Mouse (Mus musculus): Measurements from ENCODE around the gene Polr2a.

The Polr2a gene

GRCm38 (mm10) chr11:69758478-69758970 is at the start of gene Polr2a:
Polr2a (minus strand) TSS chr11:69758637.
- DNase-seq (ENCODE audit: low spot score), result peak; percentile 95

GRCm38 (mm10) chr11:69807641-69808040 is 49.2 kb upstream of the Polr2a start:
- DNase-seq (ENCODE audit: low spot score), result no peak

DNA sequence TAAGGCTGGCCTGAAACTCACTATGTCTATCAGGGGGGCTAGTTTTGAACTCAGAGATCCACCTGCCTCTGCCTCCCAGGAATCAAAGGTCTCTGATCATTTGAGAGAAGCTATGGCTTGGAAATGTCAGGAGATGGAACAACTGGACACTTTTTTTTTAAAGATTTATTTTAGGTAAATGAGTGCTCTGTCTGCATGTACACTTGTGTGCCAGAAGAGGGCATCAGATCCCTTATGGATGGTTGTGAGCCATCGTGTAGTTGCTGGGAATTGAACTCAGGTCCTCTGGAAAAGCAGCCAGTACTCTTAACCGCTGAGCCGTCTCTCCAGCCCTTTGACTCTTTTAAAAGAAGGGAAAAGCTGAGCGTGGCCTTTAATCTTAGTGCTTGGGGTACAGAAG is 47.9 kb upstream of the Polr2a start:
- no peak for DNase-seq (ENCODE audit: low spot score)

GRCm38 (mm10) chr11:69804972-69805909 is 46.8 kb upstream of the Polr2a start, which contains the start of gene Tmem102:
Tmem102 (minus strand) TSS chr11:69805624.
- DNase-seq (ENCODE audit: low spot score), result no peak

DNA sequence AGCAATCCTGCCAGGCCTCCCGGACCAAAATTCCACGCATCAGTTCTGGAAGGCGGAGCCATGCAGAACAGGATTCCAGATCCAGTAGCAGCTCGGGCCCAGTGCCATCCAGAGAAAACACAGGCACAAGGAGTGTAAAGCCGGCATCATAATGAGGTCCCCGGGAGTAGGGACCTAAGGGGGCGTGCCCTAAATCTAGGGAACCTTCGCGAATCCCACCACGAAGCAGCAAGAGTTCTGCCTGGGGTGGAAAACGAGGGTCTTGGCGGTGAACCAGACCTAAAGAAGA is 46.2 kb upstream of the Polr2a start:
- no peak for DNase-seq (ENCODE audit: low spot score)

DNA sequence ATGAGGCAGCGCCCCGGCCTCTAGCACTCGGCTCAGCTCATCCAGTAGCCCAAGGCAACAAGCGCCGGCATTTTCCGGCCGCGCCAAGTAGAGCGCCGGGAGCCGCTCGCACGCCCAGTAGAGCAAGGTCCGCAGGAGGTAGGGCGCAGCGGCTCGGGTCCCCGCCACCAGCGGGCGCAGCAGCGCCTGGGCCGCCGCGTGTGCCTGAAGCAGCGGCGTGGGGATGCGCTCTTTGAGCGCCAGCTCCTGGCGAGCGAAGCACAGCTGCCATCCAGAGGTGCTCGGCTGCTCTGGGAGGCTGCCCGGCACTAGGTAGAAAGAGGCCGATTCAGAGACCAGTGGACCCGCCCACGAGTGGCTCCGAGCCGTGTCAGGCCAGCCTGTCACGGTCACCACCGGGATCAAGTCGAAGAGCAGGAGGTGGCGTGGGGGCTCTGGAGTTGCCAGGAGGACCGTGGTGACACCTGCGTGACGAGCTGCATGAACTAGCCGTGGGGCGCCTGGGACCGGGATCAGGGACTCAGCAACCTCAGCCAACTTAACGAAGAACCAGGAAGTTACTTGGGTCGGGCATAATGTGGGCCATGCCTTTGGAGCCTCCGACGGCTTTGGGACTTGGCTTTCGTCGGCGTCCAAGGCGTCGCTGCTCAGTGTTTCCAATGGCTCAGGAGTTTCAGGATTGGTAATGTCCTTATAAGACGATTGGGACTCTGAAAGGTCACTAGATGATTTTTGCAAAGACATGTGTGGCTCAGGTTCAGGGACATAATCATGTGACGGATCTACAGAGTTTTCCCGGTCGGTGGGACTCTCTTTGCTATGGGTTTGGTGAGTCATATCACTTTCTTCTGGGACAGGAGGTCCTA is 45.6 kb upstream of the Polr2a start:
- peak; percentile 71 for DNase-seq (ENCODE audit: low spot score)

DNA sequence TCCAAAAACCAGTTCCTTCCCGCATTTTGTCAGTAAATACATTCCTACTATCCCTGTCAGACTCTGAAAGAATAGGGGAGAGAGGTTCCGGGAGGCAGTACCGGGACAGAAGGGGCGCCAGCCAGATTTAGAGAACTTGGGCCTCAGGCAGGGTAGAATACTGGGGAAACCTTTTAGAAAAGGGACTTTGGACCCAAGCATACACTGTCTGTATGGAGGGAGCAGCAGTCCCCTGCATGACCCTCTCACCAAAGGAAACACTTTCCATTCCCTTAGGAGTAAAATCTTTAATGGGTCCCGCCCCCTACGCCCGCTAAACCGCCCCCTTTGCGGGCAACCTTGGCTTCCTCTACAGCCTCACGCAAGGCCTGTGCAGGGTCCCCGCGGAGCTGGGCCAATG is 44.9 kb upstream of the Polr2a start:
- no peak for DNase-seq (ENCODE audit: low spot score)

- peak; percentile 78 for DNase-seq (ENCODE audit: low spot score)
Observed at GRCm38 (mm10) chr11:69802648-69803105, 44.2 kb upstream of the Polr2a start.

DNA sequence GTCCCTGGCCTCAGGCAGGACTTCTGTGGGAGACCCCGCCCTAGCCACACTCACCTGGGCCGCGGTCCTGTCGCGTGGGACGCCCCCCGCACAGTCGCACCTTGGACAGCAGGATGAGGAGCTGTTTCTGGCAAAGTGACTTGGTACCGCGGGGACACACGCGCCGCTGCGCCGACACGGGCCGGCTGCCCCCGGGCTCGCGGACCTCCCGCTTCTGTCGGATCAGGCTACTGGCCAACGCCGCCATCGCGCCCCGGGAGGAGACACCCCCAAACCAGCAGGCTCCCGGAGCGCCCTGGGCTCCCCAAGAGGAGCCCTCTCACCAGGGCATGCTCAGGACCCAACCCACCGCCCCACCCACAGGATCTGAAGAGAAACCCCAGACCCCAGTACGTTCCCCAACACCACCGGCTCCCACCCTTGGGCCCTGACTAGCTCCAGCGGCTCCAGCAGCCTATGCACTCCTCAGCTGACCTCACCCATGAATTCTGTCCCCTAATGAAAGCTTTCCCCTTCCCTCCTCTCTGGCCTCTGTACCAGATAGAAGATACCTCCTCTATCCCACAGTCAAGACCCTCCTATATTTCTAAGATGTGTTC is 43.0 kb upstream of the Polr2a start, which contains the start of gene Fgf11:
Gene Fgf11, minus strand, starts transcription at position 479 of the 599 bp plus-strand sequence.
- no peak for DNase-seq (ENCODE audit: low spot score)

- peak; percentile 69 for DNase-seq (ENCODE audit: low spot score)
Observed at GRCm38 (mm10) chr11:69800392-69801197, 42.2 kb upstream of the Polr2a start.

GRCm38 (mm10) chr11:69800138-69800391 is 41.6 kb upstream of the Polr2a start:
- no peak for DNase-seq (ENCODE audit: low spot score)

DNA sequence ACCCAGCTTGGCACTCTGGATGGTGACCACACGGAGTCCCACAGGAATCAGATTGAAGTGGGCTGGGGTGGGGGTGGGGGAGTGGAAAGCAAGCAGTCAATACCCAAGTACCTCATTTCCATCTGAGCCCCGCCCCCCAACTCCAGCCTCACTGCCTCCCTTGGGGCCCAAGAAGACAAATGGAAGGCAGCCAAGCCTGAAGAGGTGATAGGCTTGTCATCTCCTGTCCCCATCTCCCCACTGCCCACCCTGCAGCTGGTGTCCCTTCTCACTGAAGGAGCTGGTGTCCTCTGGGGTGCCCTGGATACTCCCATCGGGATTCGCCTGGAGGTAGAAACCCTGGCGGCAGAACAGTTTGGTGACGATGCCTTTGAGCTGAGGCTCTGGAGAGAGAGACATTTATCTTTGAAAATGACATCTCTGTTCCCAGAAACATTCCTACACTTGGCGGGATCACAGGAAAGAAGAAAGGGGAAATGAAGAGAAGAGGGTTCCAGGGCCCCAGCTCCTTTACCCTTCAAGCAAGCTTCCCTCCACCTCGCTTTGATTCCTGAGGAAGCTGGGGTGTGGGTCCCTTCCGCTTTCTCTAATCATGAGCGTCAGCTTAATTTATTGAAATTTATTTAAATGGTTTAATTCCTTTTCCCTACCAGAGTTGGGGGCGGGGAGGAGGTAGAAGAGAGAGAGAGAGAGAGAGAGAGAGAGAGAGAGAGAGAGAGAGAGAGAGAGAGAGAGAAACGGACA is 41.1 kb upstream of the Polr2a start:
- DNase-seq (ENCODE audit: low spot score), result no peak

- DNase-seq (ENCODE audit: low spot score), result no peak
Observed at GRCm38 (mm10) chr11:69797924-69798323, 39.5 kb upstream of the Polr2a start.

DNA sequence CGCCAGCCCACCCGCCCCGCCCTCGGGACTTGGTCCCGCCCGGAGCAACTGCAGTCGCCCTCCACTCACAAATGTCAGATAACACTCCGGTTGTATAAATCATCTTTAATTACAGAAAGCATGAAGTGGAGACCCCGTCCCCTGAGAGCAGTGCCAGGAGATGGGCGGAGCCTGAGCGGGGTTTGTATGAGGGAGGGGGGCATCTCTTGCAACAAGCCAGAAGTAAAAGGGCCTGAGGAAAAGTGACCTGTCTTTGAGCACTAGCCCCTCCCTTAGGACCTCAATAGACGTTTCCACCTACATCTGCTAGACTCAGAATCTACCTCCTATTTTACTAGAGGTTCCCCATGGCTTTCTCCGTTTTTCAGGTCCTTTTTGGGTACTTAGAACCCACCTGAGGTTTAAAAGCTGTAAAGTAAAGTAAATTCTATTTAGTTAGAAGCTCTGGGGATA is 37.6 kb upstream of the Polr2a start:
- DNase-seq (ENCODE audit: low spot score), result no peak

DNA sequence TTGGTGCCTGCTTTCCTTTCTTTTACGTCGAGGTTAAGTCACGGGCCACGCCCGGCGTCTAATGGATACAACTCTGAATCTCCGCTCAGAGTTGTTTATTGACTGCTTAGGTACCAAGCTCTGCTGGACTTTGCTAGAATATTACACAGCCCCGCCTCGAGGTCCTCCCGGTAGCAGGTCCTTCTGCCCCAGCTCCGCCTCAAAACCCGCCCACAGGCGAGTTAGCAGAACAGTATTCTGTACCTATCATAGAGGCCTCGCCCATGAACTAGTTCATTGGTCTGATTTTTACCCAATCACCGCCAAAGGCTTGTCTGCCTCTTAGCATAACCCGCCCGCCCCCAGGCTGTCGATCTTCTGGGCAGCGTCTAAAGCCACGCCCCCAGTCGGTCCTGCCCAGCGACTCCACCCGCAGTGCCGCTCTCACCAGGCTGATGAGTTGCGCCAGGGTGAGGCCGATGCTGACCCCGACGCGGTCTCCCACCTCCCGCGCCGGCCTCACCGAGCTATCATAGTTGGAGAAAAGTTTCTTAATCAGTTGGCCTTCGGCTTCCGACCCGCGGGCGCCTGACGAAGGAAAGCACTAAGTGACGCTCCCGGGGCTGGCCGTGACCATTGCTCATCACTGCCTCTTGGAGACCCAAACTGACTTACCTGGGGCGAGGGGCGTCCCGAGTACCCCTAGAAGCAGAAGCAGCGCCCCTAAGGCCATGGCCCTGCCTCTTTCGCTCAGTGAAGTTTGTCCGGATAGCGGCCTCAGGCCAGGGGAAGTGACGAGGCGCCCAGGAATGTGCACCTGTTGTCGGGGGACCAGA is 36.9 kb upstream of the Polr2a start, which contains the start of gene Chrnb1:
Gene Chrnb1, minus strand, starts transcription at position 776 of the 815 bp plus-strand sequence.
- peak; percentile 96 for DNase-seq (ENCODE audit: low spot score)

DNA sequence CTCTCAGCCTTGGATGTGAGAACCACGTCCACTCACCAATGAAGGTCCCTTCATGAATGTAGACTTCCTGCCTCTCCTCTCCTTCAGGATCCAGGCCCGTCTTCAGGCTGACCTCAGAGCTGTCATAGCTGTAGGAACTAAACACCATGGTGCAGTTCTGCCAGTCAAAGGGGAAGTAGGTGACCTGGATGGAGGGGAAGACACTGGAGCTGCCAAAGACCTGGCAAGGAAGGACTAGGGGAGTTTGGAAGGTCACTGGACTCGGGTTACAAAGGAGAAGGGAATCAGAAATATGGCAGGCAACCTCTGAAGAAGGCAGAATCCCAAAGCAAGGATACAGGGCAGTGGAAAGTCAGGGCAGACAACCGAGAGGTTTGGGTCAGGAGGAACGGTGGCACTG is 35.0 kb upstream of the Polr2a start:
- no peak for DNase-seq (ENCODE audit: low spot score)

DNA sequence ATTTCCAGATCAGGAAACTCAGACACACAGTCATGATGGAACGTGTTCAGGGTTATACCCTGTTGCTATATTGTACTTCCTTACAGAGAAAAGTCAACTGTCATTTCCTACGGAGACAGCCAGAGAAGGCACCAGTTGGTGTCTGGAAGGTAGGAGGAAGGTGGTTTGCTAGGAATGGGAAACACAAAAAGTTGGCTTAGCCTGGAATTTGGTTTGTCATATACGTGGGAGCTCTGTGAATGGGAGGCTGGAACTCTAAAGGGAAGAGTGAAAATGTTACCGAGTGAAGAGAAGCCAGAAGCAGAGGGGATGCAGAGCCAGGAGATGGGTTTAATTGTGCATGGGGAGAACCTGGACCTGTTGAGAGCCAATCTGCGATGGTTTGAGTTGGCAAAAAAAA is 33.0 kb upstream of the Polr2a start:
- DNase-seq (ENCODE audit: low spot score), result no peak

- DNase-seq (ENCODE audit: low spot score), result no peak
Observed at GRCm38 (mm10) chr11:69789431-69789830, 31.0 kb upstream of the Polr2a start.

DNA sequence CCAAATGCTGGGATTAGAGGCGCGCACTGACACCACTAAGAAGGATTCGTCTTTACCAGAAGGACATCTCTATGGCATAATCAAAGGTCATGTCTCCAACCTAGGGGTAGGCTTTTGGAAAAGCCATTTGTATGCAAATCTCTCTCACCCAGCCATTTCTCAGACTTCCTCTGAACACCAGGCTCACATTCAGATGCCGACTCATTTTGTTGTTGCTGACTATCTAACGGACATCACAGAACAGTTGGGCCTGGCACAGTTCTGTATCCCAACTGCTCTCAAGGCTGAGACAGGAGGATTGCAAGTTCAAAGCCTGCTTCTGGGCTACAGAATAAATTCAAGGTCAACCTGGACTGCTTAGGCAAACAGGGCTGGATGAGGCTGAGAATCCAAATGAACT is 28.9 kb upstream of the Polr2a start:
- no peak for DNase-seq (ENCODE audit: low spot score)

- DNase-seq (ENCODE audit: low spot score), result no peak
Observed at GRCm38 (mm10) chr11:69784793-69785272, 26.4 kb upstream of the Polr2a start.
